Mouse (Mus musculus): ENCODE results near the gene Hbb-bh1.

Hbb-bh1 gene

GRCm38 (mm10) chr7:103843034-103843433 is at the start of gene Hbb-bh1:
Gene Hbb-bh1 (minus strand): TSS chr7:103843164.
- 84% methylated on average over 2 of the region's 2 CpGs for WGBS

DNA sequence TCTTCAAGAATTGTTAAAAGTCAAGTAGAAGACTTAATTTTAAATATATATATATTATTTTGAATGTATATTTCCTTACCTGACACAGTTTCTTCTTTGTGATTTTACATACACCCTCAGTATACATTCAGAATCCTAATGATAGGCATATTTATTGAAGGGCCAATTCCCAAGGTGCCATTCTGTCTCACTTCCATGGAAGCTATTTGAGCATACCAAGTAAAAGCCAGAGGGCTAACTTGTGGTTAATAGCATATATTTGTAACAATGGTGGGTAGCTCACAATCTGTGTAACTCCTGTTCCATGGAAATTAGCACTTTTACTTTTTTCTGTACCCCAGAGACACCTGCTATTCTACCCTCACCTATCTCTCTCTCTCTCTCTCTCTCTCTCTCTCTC is 43.2 kb upstream of the Hbb-bh1 start, which contains the start of gene Olfr66:
Gene Olfr66 (minus strand): TSS at position 101 of the 400 bp plus-strand sequence.

DNA sequence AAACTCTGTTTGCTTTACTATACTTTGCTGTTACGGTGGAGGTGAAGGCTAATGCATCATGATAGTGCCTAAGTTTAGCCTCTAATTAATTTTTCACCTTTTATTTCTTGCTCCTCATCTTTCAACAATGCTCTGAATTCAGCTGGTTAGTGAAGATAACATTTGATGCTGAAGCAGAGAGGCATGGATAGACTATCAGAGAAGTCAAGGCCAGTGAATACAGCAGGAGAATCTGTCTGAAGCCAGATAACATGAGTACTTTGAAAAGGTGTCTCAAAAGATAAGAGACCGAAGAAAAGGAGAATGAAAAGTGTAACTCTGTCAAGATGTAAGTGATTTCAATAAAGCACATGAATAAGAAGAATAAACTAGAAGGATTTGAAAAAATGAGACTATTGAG is 34.1 kb upstream of the Hbb-bh1 start:
- WGBS = 89% methylated on average over 2 of the region's 2 CpGs

- WGBS = 62% methylated on average over 5 of the region's 5 CpGs
Measured at GRCm38 (mm10) chr7:103874451-103874850, 31.5 kb upstream of the Hbb-bh1 start.

GRCm38 (mm10) chr7:103873064-103873463 is 30.1 kb upstream of the Hbb-bh1 start:
- WGBS = 6% methylated on average over 1 of the region's 1 CpGs

DNA sequence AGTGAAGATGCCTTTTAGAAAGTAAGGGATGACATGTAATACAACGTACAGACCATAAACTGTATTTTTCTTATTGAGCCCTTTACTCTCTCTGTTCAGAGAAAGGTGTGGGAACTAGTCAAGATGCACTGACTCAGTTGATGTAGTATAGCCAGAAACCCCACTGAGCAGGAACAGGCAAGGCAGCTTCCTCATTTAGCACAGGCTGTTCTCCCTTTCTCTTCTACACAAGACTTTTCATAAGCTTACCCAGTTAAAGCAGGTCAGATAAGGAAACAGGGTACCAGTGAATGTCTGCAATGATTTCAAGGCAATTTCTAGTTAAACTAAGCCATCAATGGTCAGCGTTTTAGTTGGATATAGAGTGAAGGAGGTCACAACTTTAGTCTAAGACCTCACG is 18.6 kb upstream of the Hbb-bh1 start:
- 83% methylated on average over 3 of the region's 3 CpGs for WGBS

DNA sequence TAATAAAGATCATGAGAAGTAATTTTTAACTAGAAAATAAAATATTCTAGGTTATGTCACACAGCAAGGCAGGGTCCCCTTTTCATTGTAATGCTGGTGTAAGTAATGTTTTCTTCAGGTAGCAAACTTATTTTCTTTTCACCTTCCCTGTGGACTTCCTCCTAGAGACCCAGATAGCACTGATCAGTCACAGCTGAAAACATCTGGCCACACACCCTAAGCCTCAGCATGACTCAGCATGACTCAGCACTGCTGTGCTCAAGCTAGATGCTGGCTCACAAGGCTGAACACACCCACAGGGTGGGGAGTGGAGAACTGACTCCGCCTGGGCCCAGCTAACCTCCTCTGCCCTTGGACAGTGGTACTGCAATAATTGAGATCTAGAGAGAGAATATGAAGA is 17.9 kb upstream of the Hbb-bh1 start:
- WGBS = 59% methylated on average over 1 of the region's 1 CpGs

GRCm38 (mm10) chr7:103859076-103859475 is 16.1 kb upstream of the Hbb-bh1 start:
- WGBS = 75% methylated on average over 2 of the region's 2 CpGs

DNA sequence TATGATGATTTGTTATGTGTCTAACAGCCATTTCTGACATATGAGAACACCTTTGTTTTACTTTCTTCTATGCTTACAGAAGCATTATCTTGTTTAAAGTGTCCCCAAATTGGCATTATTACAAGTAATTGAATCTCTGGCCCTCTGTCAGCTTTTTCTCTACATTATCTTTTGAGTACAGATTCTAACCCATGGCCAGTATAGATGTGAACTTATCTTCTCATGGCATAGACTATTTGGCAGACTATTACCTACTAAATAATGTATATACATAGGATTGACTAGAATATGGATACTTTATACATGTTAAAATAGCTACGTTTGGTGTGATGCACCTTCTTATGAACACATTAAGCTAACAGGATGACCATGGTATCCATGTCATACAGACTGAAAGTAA is 11.7 kb upstream of the Hbb-bh1 start:
- 68% methylated on average over 1 of the region's 1 CpGs for WGBS

DNA sequence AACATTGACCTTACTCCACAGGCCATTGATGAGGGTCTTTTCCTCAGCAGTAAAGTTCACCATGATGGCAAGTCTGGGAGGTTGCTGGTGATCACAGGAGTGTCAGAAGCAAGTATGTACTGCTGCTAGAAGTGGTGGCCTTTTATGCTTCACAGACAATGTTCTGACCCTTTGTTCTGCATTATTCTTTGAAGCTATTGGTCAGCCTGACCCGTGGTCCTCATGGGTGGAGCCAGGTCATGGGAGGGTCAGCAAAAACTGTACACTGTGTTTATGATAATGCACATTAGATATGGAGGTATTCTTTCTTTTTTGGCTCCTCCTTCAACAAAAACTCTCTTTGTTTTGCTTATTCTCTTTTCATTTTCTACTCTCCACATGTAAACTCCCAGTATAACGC is 10.1 kb upstream of the Hbb-bh1 start, which contains the start of gene Hbb-y:
Gene Hbb-y (minus strand): TSS at position 127 of the 400 bp plus-strand sequence.
- 68% methylated on average over 2 of the region's 2 CpGs for WGBS

- 62% methylated on average over 2 of the region's 2 CpGs for WGBS
Measured at GRCm38 (mm10) chr7:103844525-103845325, 1.8 kb upstream of the Hbb-bh1 start.

- 70% methylated on average over 3 of the region's 3 CpGs for WGBS
Measured at GRCm38 (mm10) chr7:103840268-103840667, 2.7 kb downstream of the Hbb-bh1 start, which contains the start of gene Hbb-bh2. Gene Hbb-bh2 (minus strand): TSS chr7:103840520.

DNA sequence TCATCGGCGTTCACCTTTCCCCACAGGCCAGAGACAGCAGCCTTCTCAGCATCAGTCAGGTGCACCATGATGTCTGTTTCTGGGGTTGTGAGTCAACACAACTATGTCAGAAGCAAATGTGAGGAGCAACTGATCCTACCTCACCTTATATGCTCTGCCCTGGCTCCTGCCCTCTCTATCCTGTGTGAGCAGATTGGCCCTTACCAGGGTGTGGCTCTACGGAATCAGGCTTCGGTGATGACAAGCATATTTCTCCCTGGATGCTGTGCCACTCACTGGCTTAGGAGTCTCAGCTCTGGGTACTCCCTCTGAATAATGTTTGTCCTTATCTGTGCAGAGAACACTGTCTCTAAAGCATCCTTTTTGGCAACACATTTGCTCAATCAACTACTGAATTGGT is 15.2 kb downstream of the Hbb-bh1 start, which contains the start of gene Hbb-bs:
Gene Hbb-bs (minus strand): TSS at position 289 of the 400 bp plus-strand sequence.
- 90% methylated on average over 4 of the region's 4 CpGs for WGBS

- no CpG with 5 or more reads among the region's 2 CpGs for WGBS
Measured at GRCm38 (mm10) chr7:103827139-103827538, 15.8 kb downstream of the Hbb-bh1 start.

GRCm38 (mm10) chr7:103826255-103826887 is 16.6 kb downstream of the Hbb-bh1 start:
- 62% methylated on average over 3 of the region's 3 CpGs for WGBS

- WGBS = 90% methylated on average over 3 of the region's 3 CpGs
Measured at GRCm38 (mm10) chr7:103825536-103826254, 17.3 kb downstream of the Hbb-bh1 start.

DNA sequence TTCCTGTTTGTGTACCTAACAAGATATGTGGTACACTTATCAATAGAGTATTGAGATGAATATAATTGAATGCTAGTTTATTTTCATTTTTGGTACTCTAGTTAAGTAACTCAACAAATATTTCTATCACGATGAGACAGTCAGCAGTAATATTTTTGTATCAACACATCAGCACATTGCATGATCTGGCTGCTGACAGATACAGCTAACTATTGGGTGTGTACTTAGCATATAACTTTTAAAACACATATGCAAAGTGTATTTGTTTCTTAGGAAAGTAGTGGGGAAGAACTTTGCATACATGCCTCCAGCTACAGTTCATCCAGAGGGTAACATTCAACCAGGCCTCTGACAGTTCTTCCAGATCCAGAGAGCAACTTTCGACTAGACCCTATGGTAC is 18.4 kb downstream of the Hbb-bh1 start:
- 89% methylated on average over 2 of the region's 2 CpGs for WGBS

DNA sequence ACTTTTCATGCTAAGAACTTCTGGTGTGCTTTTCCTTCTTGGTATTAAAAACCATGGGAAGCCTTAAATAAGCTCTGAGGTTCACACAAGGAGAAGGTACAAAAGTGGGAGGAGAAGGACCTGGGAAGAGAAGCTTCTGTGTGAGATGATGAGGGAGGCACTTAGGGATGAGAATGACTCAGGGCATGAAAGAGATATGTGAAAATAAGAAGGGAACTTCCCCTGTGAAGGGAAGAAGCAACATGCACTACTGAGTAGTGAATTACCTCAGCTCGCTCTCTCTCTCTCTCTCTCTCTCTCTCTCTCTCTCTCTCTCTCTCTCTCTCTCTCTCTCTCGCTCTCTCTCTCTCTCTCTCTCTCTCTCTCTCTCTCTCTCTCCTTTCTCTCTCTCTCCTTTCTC is 27.9 kb downstream of the Hbb-bh1 start:
- 75% methylated on average over 1 of the region's 2 CpGs for WGBS

DNA sequence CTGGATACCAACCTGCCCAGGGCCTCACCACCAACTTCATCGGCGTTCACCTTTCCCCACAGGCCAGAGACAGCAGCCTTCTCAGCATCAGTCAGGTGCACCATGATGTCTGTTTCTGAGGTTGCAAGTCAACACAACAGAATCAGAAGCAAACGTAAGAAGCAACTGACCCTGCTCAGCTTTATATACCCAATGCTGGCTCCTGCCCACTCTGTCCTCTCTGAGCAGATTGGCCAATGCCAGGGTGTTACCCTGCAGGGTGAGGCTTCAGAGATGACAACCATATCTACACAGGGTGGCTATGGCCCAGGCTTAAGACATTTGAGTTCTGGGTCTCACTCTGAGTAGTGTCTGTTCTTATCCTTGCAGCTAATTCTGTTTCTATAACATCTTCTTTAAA is 29.2 kb downstream of the Hbb-bh1 start, which contains the start of gene Hbb-bt:
Gene Hbb-bt (minus strand): TSS at position 231 of the 400 bp plus-strand sequence.
- WGBS = 91% methylated on average over 3 of the region's 3 CpGs

- WGBS = no CpG with 5 or more reads among the region's 3 CpGs
Measured at GRCm38 (mm10) chr7:103813152-103813551, 29.8 kb downstream of the Hbb-bh1 start.

DNA sequence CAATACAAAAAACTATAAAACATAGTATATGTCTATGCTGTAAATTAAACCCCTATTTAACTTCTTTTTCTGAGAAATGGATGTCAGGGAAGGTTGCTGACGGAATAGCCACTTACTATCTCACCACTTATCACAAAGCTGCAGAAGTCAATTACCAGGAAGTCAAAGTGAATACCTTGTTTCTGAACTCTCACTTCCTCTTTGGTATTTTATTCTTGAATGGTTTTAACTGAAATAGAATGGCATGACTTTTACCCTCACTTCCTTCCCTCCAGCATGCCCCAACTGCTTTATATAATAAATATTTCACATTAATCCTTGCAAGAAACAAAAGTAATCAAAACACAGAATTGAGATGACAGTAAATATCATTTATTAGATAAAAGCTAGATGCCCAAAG is 30.8 kb downstream of the Hbb-bh1 start:
- WGBS = 71% methylated on average over 1 of the region's 1 CpGs

DNA sequence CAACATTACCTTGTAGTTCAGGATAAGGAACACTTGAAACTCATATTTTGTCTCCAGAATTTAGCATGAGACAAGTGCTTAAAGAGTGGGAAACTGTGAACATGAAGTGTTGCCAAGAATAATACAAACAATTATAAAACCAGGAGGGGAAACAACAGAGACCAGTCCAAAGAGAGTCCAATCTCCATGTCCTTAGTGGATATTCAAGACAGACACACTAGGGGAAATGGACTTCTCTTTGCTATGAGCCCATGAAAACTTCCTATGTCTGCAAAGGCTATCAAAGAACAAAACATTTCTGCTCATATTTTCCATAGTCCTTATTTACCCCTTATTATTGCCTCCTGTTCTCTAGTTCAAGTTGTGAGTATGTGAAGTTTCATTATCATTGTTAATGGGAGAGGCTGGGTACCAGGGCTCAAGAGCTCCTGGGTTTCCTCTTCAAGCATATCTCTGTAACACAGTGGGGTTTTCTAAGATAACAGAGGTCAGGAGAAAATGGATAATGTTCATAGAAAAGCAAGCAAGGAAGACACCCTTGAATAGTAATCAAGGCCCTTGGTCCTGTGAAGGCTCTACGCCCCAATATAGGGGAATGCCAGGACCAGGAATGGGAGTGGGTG is 31.6 kb downstream of the Hbb-bh1 start:
- WGBS = 97% methylated on average over 1 of the region's 1 CpGs
